Comparison of ENCODE assay signal across 1 mouse cellular context in the genomic region with DNA sequence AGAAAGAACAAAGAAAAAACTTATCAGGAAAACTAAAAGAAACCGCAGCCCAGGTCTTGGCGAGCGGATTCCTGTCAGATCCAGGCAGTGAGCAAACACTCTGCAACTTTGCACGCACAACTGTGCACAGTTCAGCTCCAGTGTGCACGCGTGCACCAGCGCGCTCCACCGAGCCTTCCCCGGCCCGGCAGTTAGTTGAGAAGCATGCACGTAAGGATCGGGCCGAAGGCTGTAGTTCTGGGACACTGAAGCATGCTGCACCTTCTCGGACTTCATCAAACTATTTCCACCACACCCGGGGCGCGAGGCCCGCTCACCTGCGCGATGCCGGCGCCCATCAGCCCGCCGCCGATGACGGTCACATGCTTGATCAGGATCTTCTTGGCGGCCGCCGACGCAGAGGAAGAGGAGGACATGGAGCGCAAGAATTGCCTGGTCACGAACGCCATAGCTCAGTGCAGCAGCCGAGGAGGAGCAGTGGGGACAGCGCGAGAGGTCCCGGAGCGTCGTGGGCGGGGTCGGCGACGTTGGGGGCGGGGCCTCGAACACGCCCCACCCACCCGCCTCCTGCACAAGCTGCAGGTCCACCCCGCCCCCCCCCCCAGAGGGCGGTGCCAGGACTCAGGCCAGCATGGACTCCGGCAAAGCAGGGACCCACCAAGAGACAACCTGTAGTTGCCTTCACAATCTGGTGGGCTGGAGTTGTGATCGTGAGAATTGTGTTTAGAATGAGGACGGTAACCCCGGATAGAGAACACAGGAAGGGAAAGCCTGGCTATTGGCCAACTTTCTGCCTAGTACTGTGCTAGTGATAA.
TF ChIP-seq lines count a peak whose summit lies in the region.

A gene (minus strand): TSS at position 543 of the 815 bp plus-strand sequence.

TF ChIP-seq in CH12.LX, 34 proteins besides CTCF, POLR2A, EP300 and RAD21 (continued from another document):
- peak; percentile 71 for TF ChIP-seq MXI1 (IDR thresholded peaks at IDR 0.05; ENCODE audit: low read depth, low read length)
- TF ChIP-seq NELFE (IDR thresholded peaks at IDR 0.05; ENCODE audit: low read depth, low read length), result peak; percentile 67
- no peak for TF ChIP-seq MAX (IDR thresholded peaks at IDR 0.05; ENCODE audit: low read length)
- 0 out of 2 replicates have a peak, but pooled peaks have one; percentile 43 for TF ChIP-seq SIN3A (IDR thresholded peaks at IDR 0.05; ENCODE audit: low read length)
- TF ChIP-seq MAZ (IDR thresholded peaks at IDR 0.05; ENCODE audit: low read depth, low read length), result no peak
- peak; percentile 70; the same call in 1 of the 2 replicates for TF ChIP-seq ZMIZ1 (IDR thresholded peaks at IDR 0.05; ENCODE audit: low read depth, low read length)
- TF ChIP-seq CHD2 (IDR thresholded peaks at IDR 0.05; ENCODE audit: low read length), result no peak; the same call in 1 of the 2 replicates
